Mouse (Mus musculus): ENCODE measurements at regions not wholly inside any gene's neighbourhood (a gene's known extent, or its start where the extent isn't known, plus 50 kb on each side); places are given as distances from the start of the nearest gene placed in this dataset.
A peak's percentile ranks its signal among the peaks of the same experiment; 100 is the strongest.

GRCm38 (mm10) chr2:99236968-99237367 lies 569.9 kb upstream of the Gm10800 start:
- DNase-seq (ENCODE audit: low spot score), result peak; percentile 68

Data from testis, postnatal 10 days (tissue).